Mouse (Mus musculus): ENCODE results near the gene Lmbr1l. TPM values are rescaled to one million over a fixed set of nuclear protein-coding genes. Genes with fewer than 3 reads are reported as not detected.

Gene Lmbr1l
- polyA plus RNA-seq, 1 experiment from 2014 or later, result 25.3 TPM

DNA sequence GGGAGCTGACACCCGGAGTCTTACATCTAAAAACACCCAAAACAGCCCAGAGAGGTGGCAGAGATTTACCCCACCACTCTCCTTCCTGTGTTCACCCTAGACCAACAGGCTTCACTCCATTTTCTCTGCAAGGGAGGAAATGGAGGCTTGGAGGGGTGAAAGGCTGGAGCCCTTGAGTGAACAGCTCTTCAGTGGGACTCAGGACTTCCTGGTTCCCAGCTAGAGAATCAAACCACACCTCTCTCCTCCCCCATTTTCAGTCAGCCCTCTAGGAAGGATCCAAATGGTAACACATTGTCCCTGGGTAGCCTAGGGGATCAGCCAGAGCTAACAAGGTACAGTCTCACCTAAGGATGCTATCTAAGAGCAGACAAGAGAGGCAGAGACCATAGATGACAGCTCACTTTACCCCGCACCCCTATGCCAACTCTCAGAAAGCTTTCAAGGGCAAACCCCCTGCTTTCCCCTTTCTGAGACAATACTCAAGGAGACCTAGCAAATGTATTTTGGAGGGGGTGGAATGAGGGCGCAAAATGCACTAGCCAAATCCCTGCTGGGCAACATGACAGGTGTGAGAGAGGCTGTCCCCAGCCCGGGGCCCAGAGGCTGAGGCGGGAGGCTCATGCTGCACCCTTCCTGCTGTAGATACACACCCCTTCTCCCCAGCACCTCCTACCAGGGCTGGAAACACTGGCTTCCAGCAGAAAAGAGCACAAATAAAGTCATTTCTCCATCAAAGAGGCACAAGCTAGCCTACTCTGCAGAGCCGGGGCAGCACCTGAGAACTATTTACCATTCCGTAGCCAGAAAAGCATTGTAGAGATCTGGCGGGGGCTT is 48.5 kb downstream of the Lmbr1l start:
- Histone ChIP-seq H3K4me1 (peaks cover 49% of the 10 kb centered on the region), H3K27ac (peak overlapping the region; percentile 100), H3K27me3 (ENCODE audit: poor library complexity, severe bottlenecking) (no peaks in the 10 kb centered on the region), H3K36me3 (replicated peaks) (peaks cover 36% of the 10 kb centered on the region), H3K9me3 (no peaks in the 10 kb centered on the region), H3K4me3 (peak overlapping the region; percentile 100)
- 18% methylated on average over 8 of the region's 8 CpGs for WGBS
- no peak for DNase-seq (ENCODE audit: extremely low spot score, low spot score)

DNA sequence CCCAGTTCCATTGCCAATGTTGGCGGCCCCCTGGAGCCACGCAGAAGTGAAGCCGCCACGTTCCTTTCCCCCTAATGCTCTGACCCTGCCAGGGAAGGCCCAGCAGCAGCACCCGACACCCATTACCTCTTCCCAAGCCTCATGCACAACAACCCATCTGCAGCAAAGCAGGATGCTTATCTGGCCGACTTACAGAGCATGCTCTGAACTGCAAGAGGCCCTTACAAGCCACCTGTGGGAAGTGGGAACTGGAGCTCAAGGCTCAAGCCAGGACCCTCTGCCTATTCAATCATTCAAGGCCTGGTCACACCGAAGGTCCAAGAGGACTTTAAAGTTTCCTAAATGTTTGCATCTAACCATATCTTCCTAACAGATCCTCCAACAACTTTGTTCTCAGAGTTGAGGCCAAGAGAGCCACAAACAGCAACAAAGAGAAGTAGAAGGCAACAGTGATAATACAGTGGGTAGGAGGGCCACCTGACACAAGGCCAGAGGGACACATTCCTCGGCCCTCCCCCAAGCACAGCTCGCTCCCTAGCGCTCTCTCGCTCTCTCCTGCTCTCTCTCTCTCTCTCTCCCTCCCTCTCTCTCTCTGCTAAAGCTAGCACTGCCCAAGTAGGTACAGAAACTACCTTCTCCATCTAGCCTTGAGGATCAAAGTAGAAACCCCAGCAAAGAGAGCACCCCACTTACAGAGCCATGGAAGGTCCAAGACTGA is 49.5 kb downstream of the Lmbr1l start:
- Histone ChIP-seq H3K9me3 (no peaks in the 10 kb centered on the region), H3K4me3 (peak overlapping the region; percentile 100), H3K4me1 (peaks cover 49% of the 10 kb centered on the region), H3K27ac (peak overlapping the region; percentile 36), H3K36me3 (replicated peaks) (peaks cover 47% of the 10 kb centered on the region), H3K27me3 (ENCODE audit: poor library complexity, severe bottlenecking) (no peaks in the 10 kb centered on the region)
- no peak for DNase-seq (ENCODE audit: extremely low spot score, low spot score)
- WGBS, result 46% methylated on average over 11 of the region's 11 CpGs

DNA sequence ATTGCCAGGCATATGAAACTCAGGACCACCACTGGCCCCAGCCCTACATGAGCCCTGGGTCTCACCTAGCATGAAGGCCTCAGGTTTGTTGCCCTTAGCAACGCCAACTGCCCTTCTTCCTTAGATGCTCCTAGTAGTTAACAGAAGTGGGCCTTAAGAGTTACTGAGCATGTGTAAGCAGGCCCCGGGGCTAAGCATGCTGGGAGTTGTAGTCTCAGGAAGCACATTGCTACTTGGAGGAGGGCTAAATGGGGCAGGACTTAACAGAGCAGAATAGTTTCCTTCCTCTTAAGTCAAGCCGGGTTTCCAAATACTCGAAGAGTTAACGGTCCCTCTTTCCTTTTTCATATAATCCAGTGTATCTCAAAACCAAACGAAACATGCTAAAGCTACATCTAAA is 50.7 kb downstream of the Lmbr1l start:
- H3K27me3 ChIP-seq (ENCODE audit: poor library complexity, severe bottlenecking), result no peaks in the 10 kb centered on the region
- 79% methylated on average over 6 of the region's 6 CpGs for WGBS
- DNase-seq (ENCODE audit: extremely low spot score, low spot score), result no peak
- no peak overlapping the region for H3K27ac ChIP-seq
- peaks cover 59% of the 10 kb centered on the region for H3K36me3 ChIP-seq (replicated peaks)
- peak overlapping the region; percentile 100 for H3K4me3 ChIP-seq
- no peaks in the 10 kb centered on the region for H3K9me3 ChIP-seq
- peaks cover 38% of the 10 kb centered on the region for H3K4me1 ChIP-seq

DNA sequence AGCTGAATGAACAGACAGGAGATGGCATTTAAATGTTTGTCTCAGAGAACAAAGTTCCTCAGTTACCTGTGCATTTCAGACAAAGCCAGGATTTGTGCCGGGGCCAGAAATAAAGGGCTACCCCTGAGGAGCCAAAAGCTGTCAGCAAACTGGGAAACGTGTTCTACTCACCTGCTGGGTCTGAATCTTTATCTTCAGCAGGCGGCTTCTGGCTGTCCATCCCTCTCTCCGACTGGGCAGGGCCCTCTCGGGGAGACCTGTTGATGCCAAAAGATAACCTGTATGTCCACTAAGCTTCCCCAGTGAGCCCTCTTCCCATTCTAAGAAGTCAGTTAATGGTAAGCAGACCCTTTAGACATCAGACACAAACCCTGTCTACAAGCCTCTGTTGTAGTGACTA is 51.5 kb downstream of the Lmbr1l start:
- 86% methylated on average over 5 of the region's 5 CpGs for WGBS
- H3K9me3 ChIP-seq, result no peaks in the 10 kb centered on the region

DNA sequence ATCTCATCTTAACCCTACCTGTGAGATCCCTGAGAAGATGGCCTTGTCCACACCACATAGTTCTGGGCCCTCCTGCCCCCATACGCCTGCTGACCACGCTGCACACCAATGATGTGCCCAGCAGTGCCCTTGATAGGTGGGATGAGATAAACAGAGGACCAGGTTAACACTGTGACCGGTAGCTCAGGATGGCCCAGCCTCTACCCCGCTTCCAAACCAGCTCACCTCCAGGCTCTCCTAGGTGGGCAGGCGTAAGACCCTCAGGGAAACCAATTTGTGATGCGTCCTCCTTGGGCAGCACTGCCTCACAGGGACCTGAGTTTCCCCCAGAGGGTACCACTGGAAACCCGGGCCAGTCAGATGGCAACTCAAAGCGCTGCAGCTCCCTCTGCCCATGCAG is 52.3 kb downstream of the Lmbr1l start:
- peaks cover 74% of the 10 kb centered on the region for H3K36me3 ChIP-seq (replicated peaks)
- peaks cover 37% of the 10 kb centered on the region for H3K4me1 ChIP-seq
- no peak for DNase-seq (ENCODE audit: extremely low spot score, low spot score)
- no peak overlapping the region for H3K4me3 ChIP-seq
- no peak overlapping the region for H3K27ac ChIP-seq
- WGBS, result 98% methylated on average over 8 of the region's 8 CpGs
- no peaks in the 10 kb centered on the region for H3K27me3 ChIP-seq (ENCODE audit: poor library complexity, severe bottlenecking)
- H3K9me3 ChIP-seq, result no peaks in the 10 kb centered on the region

More for the DNA sequence above, 51.5 kb downstream of the Lmbr1l start:
- Histone ChIP-seq H3K27ac (no peak overlapping the region), H3K4me1 (peaks cover 37% of the 10 kb centered on the region), H3K27me3 (ENCODE audit: poor library complexity, severe bottlenecking) (no peaks in the 10 kb centered on the region), H3K4me3 (no peak overlapping the region), H3K36me3 (replicated peaks) (peaks cover 67% of the 10 kb centered on the region)
- DNase-seq (ENCODE audit: extremely low spot score, low spot score), result no peak

DNA sequence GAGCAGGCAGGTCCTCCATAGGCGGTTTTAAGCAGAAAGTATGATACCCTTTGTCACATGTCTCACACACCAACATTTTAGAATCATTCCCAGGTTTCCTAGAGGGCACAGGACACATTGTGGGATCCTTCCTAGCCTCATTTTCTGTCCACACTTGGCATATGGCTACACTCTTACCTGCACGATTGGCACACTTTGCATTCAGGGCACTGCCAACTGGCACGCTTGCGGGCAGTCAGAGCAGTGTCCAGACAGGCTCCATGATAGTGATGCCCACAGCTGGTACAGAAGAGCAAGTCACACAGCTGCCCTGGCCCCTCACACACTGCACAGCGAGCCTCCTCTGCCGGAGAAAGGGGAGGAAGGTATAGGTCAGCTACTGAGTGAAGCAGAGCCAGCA is 53.1 kb downstream of the Lmbr1l start:
- Histone ChIP-seq H3K9me3 (no peaks in the 10 kb centered on the region), H3K27ac (no peak overlapping the region), H3K27me3 (ENCODE audit: poor library complexity, severe bottlenecking) (no peaks in the 10 kb centered on the region), H3K36me3 (replicated peaks) (peaks cover 82% of the 10 kb centered on the region), H3K4me3 (no peak overlapping the region), H3K4me1 (peaks cover 30% of the 10 kb centered on the region)
- no peak for DNase-seq (ENCODE audit: extremely low spot score, low spot score)
- 95% methylated on average over 6 of the region's 6 CpGs for WGBS

DNA sequence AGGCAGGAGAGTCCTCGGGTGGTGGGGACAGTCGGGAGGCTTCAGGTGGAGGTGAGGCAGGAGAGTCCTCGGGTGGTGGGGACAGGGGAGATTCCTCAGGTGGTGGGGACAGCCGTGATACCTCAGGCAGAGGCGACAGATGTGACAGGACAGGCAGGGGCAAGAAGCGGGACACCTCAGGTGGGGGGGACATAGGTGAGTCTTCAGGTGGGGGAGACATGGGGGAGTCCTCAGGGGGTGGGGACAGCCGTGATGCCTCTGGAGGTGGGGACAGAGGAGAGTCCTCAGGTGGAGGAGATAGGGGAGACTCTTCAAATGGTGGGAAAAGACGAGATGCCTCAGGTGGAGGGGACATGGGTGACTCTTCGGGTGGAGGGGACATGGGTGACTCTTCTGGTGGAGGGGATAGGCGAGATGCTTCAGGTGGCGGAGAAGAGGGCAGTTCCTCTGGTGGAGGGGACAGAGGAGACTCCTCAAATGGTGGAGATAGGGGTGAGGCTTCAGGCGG is 54.5 kb downstream of the Lmbr1l start:
- Histone ChIP-seq H3K27me3 (ENCODE audit: poor library complexity, severe bottlenecking) (no peaks in the 10 kb centered on the region), H3K36me3 (replicated peaks) (peaks cover 97% of the 10 kb centered on the region), H3K4me1 (peaks cover 15% of the 10 kb centered on the region), H3K27ac (no peak overlapping the region), H3K4me3 (no peak overlapping the region), H3K9me3 (no peaks in the 10 kb centered on the region)
- no peak for DNase-seq (ENCODE audit: extremely low spot score, low spot score)
- WGBS, result 92% methylated on average over 12 of the region's 12 CpGs

DNA sequence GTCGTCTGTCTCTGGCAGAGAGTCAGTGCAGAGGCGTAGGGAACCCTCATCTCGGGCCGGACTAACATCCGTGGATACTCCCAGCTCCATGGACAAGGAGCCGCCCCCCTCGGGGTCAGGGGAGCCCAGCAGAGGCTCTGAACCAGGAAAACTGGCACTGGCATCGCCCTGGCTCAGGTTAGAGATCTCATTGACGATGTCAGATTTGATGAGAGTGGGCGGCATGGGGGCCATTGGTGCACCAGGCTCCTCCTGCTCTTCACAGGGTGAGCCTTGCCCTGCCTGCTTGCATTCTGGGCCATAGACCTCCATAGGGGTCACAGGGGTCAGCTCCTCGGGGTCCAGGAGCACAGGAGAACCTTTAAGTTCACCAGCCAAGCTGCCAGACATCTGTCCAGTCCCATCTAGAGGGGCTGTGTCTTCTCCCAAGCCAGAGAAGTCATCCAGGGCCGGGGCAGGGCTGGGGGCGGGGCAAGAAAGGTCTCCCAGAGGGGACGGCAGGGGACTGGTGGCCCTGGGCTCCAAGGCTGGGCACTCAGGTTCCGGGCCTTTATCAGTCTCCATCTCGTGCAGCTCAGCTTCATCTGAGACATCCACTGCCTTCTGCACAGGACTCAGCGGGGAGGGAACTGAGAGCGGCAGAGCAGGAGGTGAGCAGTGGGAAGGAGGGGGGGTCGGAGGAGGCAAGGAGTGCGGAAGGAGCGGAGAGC is 56.2 kb downstream of the Lmbr1l start:
- Histone ChIP-seq H3K4me1 (no peaks in the 10 kb centered on the region), H3K27me3 (ENCODE audit: poor library complexity, severe bottlenecking) (no peaks in the 10 kb centered on the region), H3K27ac (no peak overlapping the region), H3K36me3 (replicated peaks) (peaks cover 100% of the 10 kb centered on the region), H3K9me3 (no peaks in the 10 kb centered on the region), H3K4me3 (no peak overlapping the region)
- DNase-seq (ENCODE audit: extremely low spot score, low spot score), result no peak
- 89% methylated on average over 21 of the region's 21 CpGs for WGBS

DNA sequence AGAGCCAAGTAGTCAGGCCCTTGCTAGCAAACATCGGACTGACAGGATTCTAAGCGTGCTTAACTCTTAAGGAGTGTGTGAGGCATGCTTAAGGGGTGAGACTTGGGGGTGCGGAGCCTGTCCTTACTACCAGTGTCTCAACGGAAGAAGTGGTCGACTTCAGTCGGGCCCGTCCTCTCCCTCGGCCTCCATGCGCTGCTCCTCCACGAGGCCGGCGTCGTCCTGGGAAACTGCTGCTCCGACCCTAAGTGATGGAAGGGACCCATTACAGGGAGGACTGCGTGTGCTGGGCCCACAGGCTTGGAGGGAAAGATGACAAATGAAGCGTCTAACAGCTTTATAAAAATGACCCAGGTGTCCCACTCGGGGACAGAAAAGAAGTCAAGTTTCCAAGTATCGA is 57.1 kb downstream of the Lmbr1l start:
- Histone ChIP-seq H3K27me3 (ENCODE audit: poor library complexity, severe bottlenecking) (no peaks in the 10 kb centered on the region), H3K27ac (no peak overlapping the region), H3K36me3 (replicated peaks) (peaks cover 100% of the 10 kb centered on the region), H3K9me3 (no peaks in the 10 kb centered on the region), H3K4me1 (no peaks in the 10 kb centered on the region), H3K4me3 (no peak overlapping the region)
- no peak for DNase-seq (ENCODE audit: extremely low spot score, low spot score)
- 96% methylated on average over 18 of the region's 18 CpGs for WGBS

DNA sequence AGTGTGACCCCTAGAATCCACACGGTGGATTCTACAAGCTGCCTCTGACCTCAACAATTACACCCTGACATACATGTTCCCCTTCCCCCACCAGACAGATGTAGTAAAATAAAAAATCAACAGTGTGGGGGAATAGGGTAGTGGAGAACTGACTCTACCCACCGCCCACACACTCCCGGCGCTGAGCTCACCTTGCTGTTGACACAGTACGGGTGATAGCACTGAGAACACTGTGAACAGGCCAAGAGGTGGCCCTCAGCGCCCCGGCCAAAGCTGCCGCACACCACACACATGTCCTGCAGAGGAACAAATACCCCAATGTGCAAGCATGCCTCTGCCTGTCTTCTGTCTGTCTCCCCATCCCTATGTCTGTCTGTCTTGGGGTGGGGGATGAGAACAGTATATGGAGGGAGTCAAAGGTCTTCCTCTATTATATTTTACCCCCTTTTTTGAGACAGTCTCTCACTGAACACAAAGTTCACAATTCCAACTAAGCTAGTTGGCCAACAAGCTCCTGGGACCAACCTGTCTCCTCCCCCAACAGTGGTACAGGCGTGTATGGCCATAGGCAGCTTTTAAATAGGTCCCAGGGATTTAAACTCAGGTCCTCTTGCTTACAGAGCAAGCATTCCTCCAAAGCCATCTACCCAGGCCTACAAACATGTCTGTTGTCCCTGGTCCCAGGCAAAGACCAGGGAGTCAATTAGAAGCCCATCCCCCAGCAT is 58.5 kb downstream of the Lmbr1l start:
- DNase-seq (ENCODE audit: extremely low spot score, low spot score), result no peak
- H3K4me3 ChIP-seq, result no peak overlapping the region
- H3K9me3 ChIP-seq, result no peaks in the 10 kb centered on the region
- H3K27me3 ChIP-seq (ENCODE audit: poor library complexity, severe bottlenecking), result no peaks in the 10 kb centered on the region
- H3K36me3 ChIP-seq (replicated peaks), result peaks cover 100% of the 10 kb centered on the region
- no peak overlapping the region for H3K27ac ChIP-seq
- WGBS, result 86% methylated on average over 9 of the region's 9 CpGs
- no peaks in the 10 kb centered on the region for H3K4me1 ChIP-seq

DNA sequence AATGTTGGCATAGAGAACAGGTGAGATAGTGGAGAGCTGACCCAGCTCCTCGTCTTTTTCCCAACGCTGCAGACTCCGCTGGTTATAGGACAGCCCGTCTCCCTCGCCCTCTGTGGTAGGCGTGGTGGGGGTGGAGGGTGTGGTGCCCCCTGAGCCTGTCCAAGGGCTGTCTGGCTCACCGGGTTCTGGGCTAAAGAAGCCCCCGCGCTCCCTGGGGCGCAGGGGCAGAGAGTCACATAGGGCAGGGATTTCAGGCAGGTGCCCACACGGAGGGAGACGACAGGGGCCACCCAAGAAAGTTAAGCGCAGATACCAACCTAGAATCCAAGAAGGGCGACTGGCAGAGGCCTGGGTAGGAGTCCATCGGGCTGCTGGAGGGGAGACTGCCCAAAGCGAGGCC is 63.8 kb downstream of the Lmbr1l start:
- Histone ChIP-seq H3K4me1 (no peaks in the 10 kb centered on the region), H3K36me3 (replicated peaks) (peaks cover 100% of the 10 kb centered on the region), H3K27me3 (ENCODE audit: poor library complexity, severe bottlenecking) (no peaks in the 10 kb centered on the region), H3K27ac (no peak overlapping the region), H3K4me3 (no peak overlapping the region), H3K9me3 (no peaks in the 10 kb centered on the region)
- WGBS, result 95% methylated on average over 16 of the region's 16 CpGs
- no peak for DNase-seq (ENCODE audit: extremely low spot score, low spot score)

All from forebrain, embryonic 10.5 days (tissue).